Mouse (Mus musculus) urinary bladder, adult 18-20 months (tissue): ENCODE data around the gene Hnrnpa2b1.
A peak's percentile ranks its signal among the peaks of the same experiment; 100 is the strongest.
"Not testable (repeated sequence)": the region's sequence is repeated elsewhere in the genome, so short reads cannot be mapped to it uniquely, and the experiment has no call there.

Experiments
- DNase-seq, 2 experiments: peaks; one replicate each; pipeline ENCODE4 v3.0.0; 2022; ENCODE audit warnings: low spot score in 2 of 2, mixed read lengths in 2 of 2

Hnrnpa2b1 gene

GRCm38 (mm10) chr6:51469715-51470310 lies at the start of gene Hnrnpa2b1:
TSS of gene Hnrnpa2b1 (minus strand) at chr6:51469894.
- peak; percentile 98 for DNase-seq

- DNase-seq = no peak
These were observed 45.2 kb upstream of the Hnrnpa2b1 start for GRCm38 (mm10) chr6:51514860-51515259.

- DNase-seq = no peak
These were observed 44.1 kb upstream of the Hnrnpa2b1 start for GRCm38 (mm10) chr6:51513745-51514144.

GRCm38 (mm10) chr6:51510946-51511345 lies 41.3 kb upstream of the Hnrnpa2b1 start:
- DNase-seq = no peak

- DNase-seq = peak in 1 of 2 experiments; percentile 8
These were observed 40.4 kb upstream of the Hnrnpa2b1 start for GRCm38 (mm10) chr6:51510094-51510493.

GRCm38 (mm10) chr6:51508750-51509648 lies 39.3 kb upstream of the Hnrnpa2b1 start:
- peak; percentile 27 to 38 for DNase-seq

- DNase-seq = no peak
These were observed 37.9 kb upstream of the Hnrnpa2b1 start for GRCm38 (mm10) chr6:51507556-51507955.

- no peak for DNase-seq
These were observed 36.0 kb upstream of the Hnrnpa2b1 start for GRCm38 (mm10) chr6:51505671-51506070.

- no peak for DNase-seq
These were observed 27.8 kb upstream of the Hnrnpa2b1 start for GRCm38 (mm10) chr6:51497321-51498111.

GRCm38 (mm10) chr6:51489787-51490186 lies 20.1 kb upstream of the Hnrnpa2b1 start:
- peak in 1 of 2 experiments; percentile 25 for DNase-seq

- DNase-seq = no peak
These were observed 17.0 kb upstream of the Hnrnpa2b1 start for GRCm38 (mm10) chr6:51486731-51487130.

GRCm38 (mm10) chr6:51486076-51486710 lies 16.5 kb upstream of the Hnrnpa2b1 start:
- no peak for DNase-seq

GRCm38 (mm10) chr6:51485646-51486045 lies 16.0 kb upstream of the Hnrnpa2b1 start:
- no peak for DNase-seq

GRCm38 (mm10) chr6:51484556-51484955 lies 14.9 kb upstream of the Hnrnpa2b1 start:
- DNase-seq = not testable (repeated sequence)

- no peak for DNase-seq
These were observed 14.2 kb upstream of the Hnrnpa2b1 start for GRCm38 (mm10) chr6:51483861-51484260.

- DNase-seq = no peak
These were observed 11.9 kb upstream of the Hnrnpa2b1 start for GRCm38 (mm10) chr6:51481548-51481947.

- DNase-seq = no peak
These were observed 9.5 kb upstream of the Hnrnpa2b1 start for GRCm38 (mm10) chr6:51479136-51479731.

GRCm38 (mm10) chr6:51472213-51472612 lies 2.5 kb upstream of the Hnrnpa2b1 start:
- no peak for DNase-seq

GRCm38 (mm10) chr6:51471782-51472181 lies 2.1 kb upstream of the Hnrnpa2b1 start:
- no peak for DNase-seq

- DNase-seq = no peak
These were observed 1.4 kb upstream of the Hnrnpa2b1 start for GRCm38 (mm10) chr6:51471179-51471505.
